Mouse (Mus musculus) hindbrain, embryonic 16.5 days (tissue): ENCODE results near the gene Cep170b. TPM values are rescaled to one million over a fixed set of nuclear protein-coding genes. Genes with fewer than 3 reads are reported as not detected.

Experiments
- ATAC-seq: fragments of 200-750 bp; cut with Nextera tagmentation; 2 replicates; pipeline ENCODE4 v1.8.0; 2017; ENCODE audit warnings: moderate TSS enrichment, moderate library complexity
- H3K27ac ChIP-seq: fragments of 300-500 bp; sonication (generic); 2 replicates; pipeline ENCODE4 v1.5.1; 2014; ENCODE audit warnings: low read depth, mild to moderate bottlenecking, control low read depth, low read length, moderate library complexity
- H3K27me3 ChIP-seq: fragments of 300-500 bp; sonication (generic); replicated peaks from 2 replicates; pipeline ENCODE4 v1.6.1; 2014; ENCODE audit warnings: low read length; ENCODE audit not compliant: control insufficient read depth, insufficient read depth
- H3K36me3 ChIP-seq: fragments of 300-500 bp; sonication (generic); 2 replicates; pipeline ENCODE4 v1.6.1; 2014; ENCODE audit warnings: mild to moderate bottlenecking, low read length, moderate library complexity, mixed read lengths; ENCODE audit not compliant: control insufficient read depth, insufficient read depth
- H3K4me1 ChIP-seq: fragments of 300-500 bp; sonication (generic); 2 replicates; pipeline ENCODE4 v1.6.1; 2014; ENCODE audit warnings: low read depth, low read length; ENCODE audit not compliant: control insufficient read depth, insufficient read depth
- H3K4me2 ChIP-seq: fragments of 300-500 bp; sonication (generic); 2 replicates; pipeline ENCODE4 v1.6.1; 2014; ENCODE audit warnings: mild to moderate bottlenecking, low read length, control low read depth, moderate library complexity
- H3K4me3 ChIP-seq: fragments of 300-500 bp; sonication (generic); 2 replicates; pipeline ENCODE4 v1.5.1; 2014; ENCODE audit warnings: mild to moderate bottlenecking, low read length, control low read depth, moderate library complexity
- H3K9ac ChIP-seq: fragments of 300-500 bp; sonication (generic); 2 replicates; pipeline ENCODE4 v1.6.1; 2014; ENCODE audit warnings: low read depth, mild to moderate bottlenecking, control low read depth, low read length, moderate library complexity
- H3K9me3 ChIP-seq: fragments of 300-500 bp; sonication (generic); 2 replicates; pipeline ENCODE4 v1.6.1; 2014; ENCODE audit warnings: mild to moderate bottlenecking, low read length, moderate library complexity; ENCODE audit not compliant: control insufficient read depth
- WGBS: fragments of 180-500 bp; shearing (Covaris S2); extraction: QIAGEN DNeasy Blood & Tissue Kit; methylation state at CpG from one replicate; pipeline ENCODE4 v1.1.7; 2014; 5-methylcytosine and 5-hydroxymethylcytosine counted together
- polyA plus RNA-seq: library from polyadenylated mRNA; unstranded; fragments of >200 nt; fragmentation: Nextera tagmentation; extraction: Ambion mirVana; gene quantifications from 2 replicates; pipeline ENCODE4 v1.2.1, GENCODE M21; 2015

Cep170b gene
- polyA plus RNA-seq, 1 experiment from 2014 or later = 30.6 TPM

DNA sequence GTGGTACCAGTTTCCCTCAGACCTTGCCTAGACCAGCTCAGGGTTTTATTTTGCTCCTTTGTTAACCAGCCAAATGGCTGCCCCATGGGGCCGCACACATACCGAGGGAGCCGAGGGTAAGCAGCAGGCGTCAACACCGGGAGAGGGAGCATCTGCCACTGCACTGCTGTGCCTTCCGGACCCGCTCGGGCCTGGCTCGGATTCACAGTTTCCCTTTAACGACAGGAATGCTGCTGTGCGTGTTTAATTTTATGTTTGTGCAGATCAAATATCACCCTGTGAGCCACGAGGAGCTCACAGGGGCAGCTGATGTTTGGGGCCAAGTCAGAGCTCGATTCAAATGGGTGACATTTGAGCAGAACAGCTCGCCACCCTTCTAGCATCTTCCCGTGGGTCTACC lies 19.7 kb upstream of the Cep170b start:
- Histone ChIP-seq H3K36me3 (no peaks in the 10 kb centered on the region), H3K27me3 (no peaks in the 10 kb centered on the region), H3K4me2 (0 out of 2 replicates have a peak overlapping the region, but pooled peaks have one; percentile 13), H3K4me3 (no peak overlapping the region), H3K27ac (no peak overlapping the region), H3K9ac (0 out of 2 replicates have a peak overlapping the region, but pooled peaks have one; percentile 24), H3K9me3 (no peaks in the 10 kb centered on the region), H3K4me1 (peaks cover 6% of the 10 kb centered on the region)
- no peak for ATAC-seq
- WGBS = 14% methylated on average over 15 of the region's 15 CpGs

DNA sequence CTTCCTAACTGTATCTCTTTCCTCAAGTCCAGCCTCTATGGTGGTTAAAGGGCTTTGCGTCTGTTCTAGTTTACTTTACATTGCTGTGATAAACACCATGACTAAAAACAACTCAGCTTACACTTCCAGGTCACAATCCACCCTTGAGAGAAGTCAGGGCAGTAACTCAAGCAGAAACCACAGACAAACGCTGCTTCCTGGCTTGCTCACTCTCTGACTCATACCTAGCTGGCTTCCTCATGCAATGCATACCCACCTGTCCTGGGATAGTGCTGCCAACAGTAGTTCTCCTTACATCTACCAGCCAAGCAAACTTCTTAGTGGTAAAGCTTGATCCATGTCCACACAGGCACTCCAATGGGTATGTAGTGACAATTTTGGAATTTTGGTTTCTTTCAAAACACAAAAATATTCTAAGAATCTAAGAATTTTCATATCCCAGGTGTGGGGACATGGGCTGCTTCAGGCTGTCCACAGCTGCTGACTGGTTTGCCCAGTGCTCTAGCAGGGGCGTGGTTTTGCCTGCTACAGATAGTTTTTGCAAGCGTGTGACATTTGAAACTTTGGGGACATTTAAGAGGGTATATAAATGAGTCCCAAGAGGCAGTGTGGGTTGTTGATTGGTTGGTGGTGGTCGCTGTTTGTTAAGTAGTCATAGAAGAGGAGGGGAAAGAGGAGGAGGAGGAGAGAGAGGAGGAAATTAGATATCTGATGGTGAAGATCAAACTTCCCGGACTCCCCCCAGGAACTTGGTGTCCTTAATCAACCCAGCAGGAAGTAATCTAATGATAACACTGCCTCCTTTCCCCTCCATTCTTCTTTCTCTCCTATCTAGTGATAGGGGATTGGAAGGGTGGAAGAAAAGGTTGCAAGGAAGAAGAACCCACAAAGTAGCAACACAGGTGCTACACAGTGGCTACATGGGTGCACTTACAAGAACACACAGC lies 17.6 kb upstream of the Cep170b start:
- H3K4me2 ChIP-seq = no peak overlapping the region
- H3K27me3 ChIP-seq = no peaks in the 10 kb centered on the region
- no peak for ATAC-seq
- 77% methylated on average over 6 of the region's 6 CpGs for WGBS
- H3K27ac ChIP-seq = no peak overlapping the region
- H3K9me3 ChIP-seq = no peaks in the 10 kb centered on the region
- H3K9ac ChIP-seq = no peak overlapping the region
- no peaks in the 10 kb centered on the region for H3K36me3 ChIP-seq
- peaks cover 11% of the 10 kb centered on the region for H3K4me1 ChIP-seq
- no peak overlapping the region for H3K4me3 ChIP-seq

DNA sequence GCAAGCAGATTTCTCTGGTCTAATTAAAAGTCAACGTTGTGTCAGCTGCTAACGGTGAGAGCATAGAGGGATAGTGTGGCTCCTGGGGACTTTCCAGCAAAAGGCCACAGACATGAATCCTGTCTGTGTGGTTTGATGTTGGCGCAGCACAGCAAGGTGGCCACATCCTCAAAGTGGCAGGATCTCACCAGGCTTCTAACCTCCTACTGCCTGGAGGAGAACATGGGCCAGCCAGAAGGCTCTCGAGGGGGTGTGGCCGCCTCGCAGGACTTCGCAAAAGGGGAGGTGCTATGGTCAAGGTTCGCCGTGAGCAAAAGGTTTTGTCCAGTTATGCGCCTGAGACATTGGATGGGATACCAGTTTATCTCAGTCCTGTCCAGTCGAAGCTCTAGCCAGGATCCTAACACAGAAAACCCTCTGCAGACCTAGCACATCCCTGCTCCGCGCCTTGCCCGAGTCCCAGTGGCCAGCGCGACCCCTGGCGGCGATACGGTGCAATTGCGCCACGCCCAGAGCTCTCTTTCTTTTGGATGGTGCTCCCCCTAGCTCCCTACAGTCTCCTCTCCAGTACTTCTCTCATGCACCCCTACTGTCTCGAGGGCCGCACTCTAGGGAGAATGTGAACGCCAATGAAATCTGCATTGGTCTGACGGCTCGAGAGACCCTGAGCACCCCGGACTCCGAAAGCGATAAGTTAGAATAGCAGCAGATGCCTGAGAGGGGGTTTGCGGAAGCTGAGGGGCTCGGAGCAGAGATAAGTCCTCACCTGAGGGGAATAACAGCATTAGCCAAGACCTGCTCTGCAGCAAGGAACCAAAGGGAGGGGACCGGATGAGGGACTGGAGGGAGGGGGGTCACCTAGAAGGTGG lies 13.3 kb upstream of the Cep170b start:
- H3K9me3 ChIP-seq = no peaks in the 10 kb centered on the region
- WGBS = 13% methylated on average over 32 of the region's 32 CpGs
- 0 out of 2 replicates have a peak, but pooled peaks cover 2% of the 10 kb centered on the region for H3K27me3 ChIP-seq
- H3K4me1 ChIP-seq = peaks cover 5% of the 10 kb centered on the region
- peak overlapping the region; percentile 28; the same call in 1 of the 2 replicates for H3K9ac ChIP-seq
- peak; percentile 90 for ATAC-seq
- no peaks in the 10 kb centered on the region for H3K36me3 ChIP-seq
- peak overlapping the region; percentile 19; the same call in 1 of the 2 replicates for H3K4me3 ChIP-seq
- peak overlapping the region; percentile 50 for H3K4me2 ChIP-seq
- H3K27ac ChIP-seq = no peak overlapping the region

DNA sequence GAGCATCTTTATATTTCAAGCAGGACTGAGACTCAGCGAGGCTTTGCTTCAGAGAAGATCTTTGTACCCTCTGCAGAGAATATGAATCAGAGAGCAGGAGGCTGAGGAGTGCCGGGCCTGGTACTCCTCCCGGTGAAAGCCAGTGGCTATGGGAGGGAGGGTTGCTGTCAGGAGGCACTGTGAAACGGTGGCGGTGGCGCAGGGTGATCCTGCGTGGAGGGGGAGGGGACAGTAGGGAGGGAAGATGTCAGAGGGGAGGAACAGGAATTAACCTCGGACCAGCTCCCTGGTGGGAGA lies 12.7 kb upstream of the Cep170b start:
- H3K36me3 ChIP-seq = no peaks in the 10 kb centered on the region
- H3K4me1 ChIP-seq = peaks cover 5% of the 10 kb centered on the region
- no peak overlapping the region for H3K4me3 ChIP-seq
- WGBS = 25% methylated on average over 8 of the region's 8 CpGs
- no peak overlapping the region for H3K27ac ChIP-seq
- peak overlapping the region; percentile 50; the same call in 1 of the 2 replicates for H3K4me2 ChIP-seq
- 0 out of 2 replicates have a peak, but pooled peaks cover 2% of the 10 kb centered on the region for H3K27me3 ChIP-seq
- peak overlapping the region; percentile 28; the same call in 1 of the 2 replicates for H3K9ac ChIP-seq
- no peaks in the 10 kb centered on the region for H3K9me3 ChIP-seq
- ATAC-seq = no peak; the same call in 1 of the 2 replicates

DNA sequence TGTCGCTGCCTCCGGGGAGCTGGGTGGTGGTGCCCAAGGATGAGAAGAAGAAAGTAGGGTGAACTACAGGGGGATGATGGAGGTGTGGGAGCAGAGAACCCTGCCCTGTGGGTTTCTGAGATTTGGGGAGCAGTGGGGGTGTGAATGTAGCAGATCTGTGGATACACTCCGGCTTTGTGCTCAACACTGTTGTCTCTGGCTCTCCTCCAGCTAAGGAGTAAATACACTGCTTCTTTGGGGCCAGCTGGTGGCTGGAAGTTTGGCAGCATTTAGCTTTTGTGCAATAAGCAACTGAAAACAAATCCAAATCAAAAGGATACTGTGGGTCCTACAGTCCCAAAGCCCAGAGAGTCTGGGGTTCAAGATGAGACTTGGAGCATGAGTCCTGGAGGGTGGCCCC lies 6.3 kb upstream of the Cep170b start:
- 59% methylated on average over 3 of the region's 3 CpGs for WGBS
- Histone ChIP-seq H3K4me3 (no peak overlapping the region), H3K4me2 (no peak overlapping the region), H3K36me3 (no peaks in the 10 kb centered on the region), H3K27me3 (0 out of 2 replicates have a peak, but pooled peaks cover 2% of the 10 kb centered on the region), H3K4me1 (no peaks in the 10 kb centered on the region; the same call in 1 of the 2 replicates), H3K9me3 (no peaks in the 10 kb centered on the region), H3K27ac (no peak overlapping the region), H3K9ac (no peak overlapping the region)
- ATAC-seq = peak; percentile 35; the same call in 1 of the 2 replicates

DNA sequence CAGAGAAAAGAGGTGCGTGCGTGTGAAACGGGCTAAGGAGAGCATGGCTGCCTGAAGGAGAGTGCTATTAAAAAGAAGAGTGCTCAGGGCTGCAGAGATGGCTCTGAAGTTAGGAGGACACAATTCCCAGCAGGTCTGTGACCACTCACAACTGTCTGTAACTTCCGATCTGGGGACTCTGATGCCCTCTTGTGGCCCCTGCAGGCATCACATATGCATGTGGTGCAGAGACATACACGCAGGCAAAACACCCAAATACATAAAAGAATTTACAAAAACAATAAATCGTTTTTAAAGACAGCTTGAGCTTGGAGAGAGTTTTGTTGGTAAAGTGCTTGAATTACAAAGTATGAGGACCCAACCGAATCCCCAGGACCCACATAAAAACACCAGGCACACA lies 3.1 kb upstream of the Cep170b start:
- no peaks in the 10 kb centered on the region for H3K36me3 ChIP-seq
- H3K27ac ChIP-seq = no peak overlapping the region
- ATAC-seq = no peak
- H3K4me2 ChIP-seq = no peak overlapping the region
- no peak overlapping the region for H3K4me3 ChIP-seq
- H3K9me3 ChIP-seq = no peaks in the 10 kb centered on the region
- no peak overlapping the region for H3K9ac ChIP-seq
- WGBS = 28% methylated on average over 7 of the region's 7 CpGs
- peaks cover 6% of the 10 kb centered on the region for H3K27me3 ChIP-seq
- peaks cover 7% of the 10 kb centered on the region; the same call in 1 of the 2 replicates for H3K4me1 ChIP-seq

DNA sequence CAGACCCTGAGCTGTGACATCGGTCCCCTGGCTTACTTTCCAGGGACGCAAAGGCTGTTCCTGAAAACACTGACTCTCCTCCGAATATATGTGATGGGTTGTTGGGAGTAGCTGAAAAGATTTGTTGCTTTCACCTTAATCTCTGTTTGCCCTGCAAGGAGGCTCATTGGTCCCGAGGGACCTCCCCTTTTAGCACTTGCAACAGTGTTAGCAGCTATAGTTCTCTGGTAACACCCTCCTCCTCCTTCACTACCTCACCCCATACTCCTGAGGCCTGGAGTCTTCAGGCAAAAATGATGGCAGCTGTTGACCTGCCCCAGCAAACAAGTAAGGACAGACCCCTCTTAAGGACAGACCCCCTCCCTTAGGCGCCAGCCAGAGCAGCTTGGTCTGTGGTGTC lies 1.3 kb upstream of the Cep170b start:
- Histone ChIP-seq H3K27ac (no peak overlapping the region), H3K4me2 (no peak overlapping the region), H3K4me3 (no peak overlapping the region), H3K4me1 (peaks cover 20% of the 10 kb centered on the region), H3K9me3 (no peaks in the 10 kb centered on the region), H3K9ac (no peak overlapping the region), H3K36me3 (no peaks in the 10 kb centered on the region), H3K27me3 (peaks cover 6% of the 10 kb centered on the region)
- WGBS = 72% methylated on average over 5 of the region's 5 CpGs
- no peak for ATAC-seq

DNA sequence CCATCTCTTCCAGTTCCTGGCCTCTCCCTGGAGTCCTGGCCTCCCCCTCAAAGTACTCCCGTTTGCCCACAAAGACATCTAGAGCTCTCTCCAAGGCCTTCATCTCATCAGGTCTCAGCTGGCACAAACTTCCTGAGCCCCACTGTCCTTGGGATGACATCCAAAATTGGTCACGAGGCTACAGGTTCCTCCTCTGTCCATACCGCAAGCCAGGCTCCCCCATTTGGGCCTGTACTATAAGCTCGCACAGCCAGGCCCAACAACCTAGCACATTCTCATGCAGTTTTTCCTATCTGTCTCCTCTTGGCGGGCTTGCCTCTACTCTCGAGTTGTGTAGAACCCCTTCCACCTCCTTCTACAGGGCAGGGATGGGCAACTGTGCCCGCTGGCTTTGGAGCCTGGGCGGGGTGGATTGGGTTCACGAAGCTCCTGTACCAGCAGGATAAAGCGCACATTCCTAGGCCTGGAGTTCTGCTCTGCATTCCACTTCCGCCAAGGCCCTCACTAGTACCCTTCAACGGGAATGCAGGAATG lies 702 bp downstream of the Cep170b start:
- peak overlapping the region; percentile 88 for H3K4me2 ChIP-seq
- WGBS = 38% methylated on average over 12 of the region's 12 CpGs
- H3K36me3 ChIP-seq = no peaks in the 10 kb centered on the region
- H3K27ac ChIP-seq = peak overlapping the region; percentile 59
- peaks cover 28% of the 10 kb centered on the region for H3K4me1 ChIP-seq
- ATAC-seq = no peak; the same call in 1 of the 2 replicates
- no peaks in the 10 kb centered on the region for H3K9me3 ChIP-seq
- peak overlapping the region; percentile 89 for H3K4me3 ChIP-seq
- H3K9ac ChIP-seq = peak overlapping the region; percentile 82
- H3K27me3 ChIP-seq = peaks cover 6% of the 10 kb centered on the region
